Mouse (Mus musculus) ES-E14 (cell line): ENCODE data around the gene P4ha2.

Experiments
- CHD2 ChIP-seq: IDR thresholded peaks from 2 replicates; pipeline ENCODE4 v1.6.1; 2014; ENCODE audit warnings: mild to moderate bottlenecking, low read depth, low read length, inconsistent platforms
- MAFK ChIP-seq: IDR thresholded peaks from 2 replicates; pipeline ENCODE4 v1.6.1; 2014; ENCODE audit warnings: mild to moderate bottlenecking, low read depth, low read length, inconsistent platforms; ENCODE audit not compliant: insufficient read depth
- ZC3H11A ChIP-seq: IDR thresholded peaks from 2 replicates; pipeline ENCODE4 v1.6.1; 2012; ENCODE audit warnings: low read depth, mild to moderate bottlenecking, inconsistent platforms, low read length, borderline replicate concordance
- ZNF384 ChIP-seq: IDR thresholded peaks from 2 replicates; pipeline ENCODE4 v1.6.1; 2012; ENCODE audit warnings: low read depth, low read length, inconsistent platforms

GRCm38 (mm10) chr11:54145990-54146389 lies 46.1 kb downstream of the P4ha2 start:
- TF ChIP-seq CHD2: no peak
- no peak for TF ChIP-seq ZC3H11A
- no peak for TF ChIP-seq ZNF384
- TF ChIP-seq MAFK: no peak
